Mouse (Mus musculus) ovary, postnatal 10 days (tissue): ENCODE results near the gene Ptpn13.

ENCODE experiments used
- DNase-seq: peaks from one replicate; pipeline ENCODE4 v3.0.0; 2022; ENCODE audit warnings: low spot score

Ptpn13 gene

GRCm38 (mm10) chr5:103458959-103459675 is 34.1 kb downstream of the Ptpn13 start:
- DNase-seq: no peak

GRCm38 (mm10) chr5:103460903-103461302 is 35.9 kb downstream of the Ptpn13 start:
- no peak for DNase-seq

- DNase-seq: no peak
These were observed 38.7 kb downstream of the Ptpn13 start for GRCm38 (mm10) chr5:103463661-103464219.

GRCm38 (mm10) chr5:103464329-103464728 is 39.3 kb downstream of the Ptpn13 start:
- no peak for DNase-seq

- no peak for DNase-seq
These were observed 39.8 kb downstream of the Ptpn13 start for GRCm38 (mm10) chr5:103464771-103465170.

- DNase-seq: no peak
These were observed 47.7 kb downstream of the Ptpn13 start for GRCm38 (mm10) chr5:103472670-103473069.

- no peak for DNase-seq
These were observed 48.6 kb downstream of the Ptpn13 start for GRCm38 (mm10) chr5:103473467-103474096.

- no peak for DNase-seq
These were observed 49.3 kb downstream of the Ptpn13 start for GRCm38 (mm10) chr5:103474259-103474658.

GRCm38 (mm10) chr5:103475503-103475902 is 50.5 kb downstream of the Ptpn13 start:
- no peak for DNase-seq

- no peak for DNase-seq
These were observed 54.5 kb downstream of the Ptpn13 start for GRCm38 (mm10) chr5:103479503-103479902.

GRCm38 (mm10) chr5:103481222-103481621 is 56.2 kb downstream of the Ptpn13 start:
- no peak for DNase-seq

GRCm38 (mm10) chr5:103487001-103487400 is 62.0 kb downstream of the Ptpn13 start:
- no peak for DNase-seq

- no peak for DNase-seq
These were observed 66.0 kb downstream of the Ptpn13 start for GRCm38 (mm10) chr5:103490964-103491363.

GRCm38 (mm10) chr5:103491788-103492187 is 66.8 kb downstream of the Ptpn13 start:
- DNase-seq: no peak

GRCm38 (mm10) chr5:103497061-103497460 is 72.1 kb downstream of the Ptpn13 start:
- DNase-seq: no peak

GRCm38 (mm10) chr5:103497480-103497879 is 72.5 kb downstream of the Ptpn13 start:
- DNase-seq: no peak

GRCm38 (mm10) chr5:103499305-103499704 is 74.3 kb downstream of the Ptpn13 start:
- no peak for DNase-seq

- no peak for DNase-seq
These were observed 76.1 kb downstream of the Ptpn13 start for GRCm38 (mm10) chr5:103501076-103501475.

GRCm38 (mm10) chr5:103501839-103502238 is 76.8 kb downstream of the Ptpn13 start:
- no peak for DNase-seq

- DNase-seq: no peak
These were observed 88.2 kb downstream of the Ptpn13 start for GRCm38 (mm10) chr5:103513162-103513561.

GRCm38 (mm10) chr5:103514441-103514840 is 89.4 kb downstream of the Ptpn13 start:
- DNase-seq: no peak

GRCm38 (mm10) chr5:103515876-103516275 is 90.9 kb downstream of the Ptpn13 start:
- no peak for DNase-seq

- no peak for DNase-seq
These were observed 91.6 kb downstream of the Ptpn13 start for GRCm38 (mm10) chr5:103516555-103516954.
